Mouse (Mus musculus): ENCODE measurements around the gene Hspa2.

DNA sequence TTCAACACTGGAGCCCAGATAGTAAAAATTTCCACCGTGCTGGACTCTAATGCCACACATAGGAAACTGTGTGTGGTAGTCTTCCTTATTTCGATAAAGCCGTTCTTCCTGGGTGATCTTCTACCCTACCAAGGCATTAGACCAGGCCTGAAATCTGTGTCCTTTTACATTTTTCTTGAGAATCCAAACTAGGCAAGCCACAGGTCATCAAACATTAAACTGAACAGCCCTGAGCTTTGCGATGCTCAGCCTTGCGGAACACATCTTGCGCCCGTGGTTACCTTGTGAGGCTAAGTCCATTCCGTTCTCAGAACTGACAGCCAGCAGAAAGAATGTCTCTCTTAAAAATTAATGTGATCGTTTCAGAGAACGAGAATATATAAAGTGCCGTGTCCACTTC lies 42.2 kb downstream of the Hspa2 start:
- no peak for TF ChIP-seq CTCF (IDR thresholded peaks at IDR 0.05; ENCODE audit: control insufficient read depth, insufficient read depth, insufficient read length)
- TF ChIP-seq USF1 (IDR thresholded peaks at IDR 0.05; ENCODE audit: low read depth), result no peak

Measured in C2C12 (cell line).